Mouse (Mus musculus): Measurements from ENCODE around the gene Homer2.

DNA sequence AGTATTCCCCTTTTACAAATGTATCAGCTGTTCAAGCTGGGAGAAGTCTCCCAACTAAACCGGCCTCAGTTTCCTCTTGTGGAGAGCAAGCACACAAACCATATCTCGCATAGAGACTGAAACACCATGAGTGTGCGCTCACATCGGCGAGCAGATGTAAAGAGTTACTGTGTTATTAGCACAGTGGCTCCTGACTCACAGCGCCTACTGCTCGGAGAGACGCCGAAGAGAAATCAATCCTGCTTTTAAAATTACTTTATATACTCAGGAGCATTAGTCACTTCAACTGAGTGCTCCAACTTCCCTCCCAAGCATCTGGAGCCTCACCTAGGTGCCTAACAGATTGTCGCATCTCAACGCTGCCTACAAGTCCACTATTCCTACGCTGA lies 1.3 kb downstream of the Homer2 start:
- no peak for TF ChIP-seq CTCF (IDR thresholded peaks at IDR 0.05; ENCODE audit: control insufficient read depth, insufficient read depth, insufficient read length)
- no peak for TF ChIP-seq MAX (IDR thresholded peaks at IDR 0.05)
- no peak for TF ChIP-seq FOSL1 (IDR thresholded peaks at IDR 0.05; ENCODE audit: insufficient read depth, low read length, poor library complexity, severe bottlenecking)
